Mouse (Mus musculus) forebrain, postnatal 0 days (tissue): ENCODE data around the gene Hoxb13. TPM values are rescaled to one million over a fixed set of nuclear protein-coding genes. Genes with fewer than 3 reads are reported as not detected.

Source experiments
- ATAC-seq: fragments of 200-750 bp; cut with Nextera tagmentation; 2 replicates; pipeline ENCODE4 v1.8.0; 2017; ENCODE audit warnings: mild to moderate bottlenecking, moderate library complexity
- DNase-seq: peaks from one replicate; pipeline ENCODE4 v3.0.0-alpha.2; 2015
- H3K27ac ChIP-seq: fragments of 300-500 bp; sonication (generic); 2 replicates; pipeline ENCODE4 v1.5.1; 2014; ENCODE audit warnings: low read depth, mild to moderate bottlenecking, antibody characterized with exemption, low read length, moderate library complexity, mixed read lengths
- H3K27me3 ChIP-seq: fragments of 300-500 bp; sonication (generic); 2 replicates; pipeline ENCODE4 v1.6.1; 2014; ENCODE audit warnings: mild to moderate bottlenecking, low read length, mixed read lengths; ENCODE audit not compliant: insufficient read depth
- H3K36me3 ChIP-seq: fragments of 300-500 bp; sonication (generic); 2 replicates; pipeline ENCODE4 v1.6.1; 2014; ENCODE audit warnings: mild to moderate bottlenecking, moderate library complexity; ENCODE audit not compliant: insufficient read depth
- H3K4me1 ChIP-seq: fragments of 300-500 bp; sonication (generic); 2 replicates; pipeline ENCODE4 v1.6.1; 2014; ENCODE audit warnings: antibody characterized with exemption; ENCODE audit not compliant: insufficient read depth
- H3K4me2 ChIP-seq: fragments of 300-500 bp; sonication (generic); 2 replicates; pipeline ENCODE4 v1.6.1; 2014; ENCODE audit warnings: low read depth, mild to moderate bottlenecking, moderate library complexity
- H3K4me3 ChIP-seq: fragments of 300-500 bp; sonication (generic); 2 replicates; pipeline ENCODE4 v1.5.1; 2014; ENCODE audit warnings: low read depth, low read length, mixed read lengths
- H3K9ac ChIP-seq: fragments of 300-500 bp; sonication (generic); 2 replicates; pipeline ENCODE4 v1.6.1; 2014; ENCODE audit warnings: mild to moderate bottlenecking
- H3K9me3 ChIP-seq: fragments of 300-500 bp; sonication (generic); 2 replicates; pipeline ENCODE4 v1.6.1; 2016; ENCODE audit warnings: low read length
- CTCF ChIP-seq: sonication (generic); IDR thresholded peaks from 2 replicates; pipeline ENCODE4 v1.5.1; 2016; ENCODE audit warnings: antibody characterized with exemption, control low read depth, low read depth
- WGBS: fragments of 180-500 bp; shearing (Covaris S2); extraction: QIAGEN DNeasy Blood & Tissue Kit; methylation state at CpG from one replicate; pipeline ENCODE4 v1.1.7; 2014; 5-methylcytosine and 5-hydroxymethylcytosine counted together
- polyA plus RNA-seq: library from polyadenylated mRNA; unstranded; fragments of >200 nt; fragmentation: Nextera tagmentation; extraction: Ambion mirVana; gene quantifications from 2 replicates; pipeline ENCODE4 v1.2.1, GENCODE M21; 2015
- total RNA-seq: library from RNA; depleted of rRNA; stranded (reverse); fragments of >200 nt; gene quantifications from 2 replicates; pipeline ENCODE4 v1.2.3, GENCODE M21; 2014

Gene Hoxb13
- total and polyA plus RNA-seq, 2 experiments from 2014 or later, result not detected

DNA sequence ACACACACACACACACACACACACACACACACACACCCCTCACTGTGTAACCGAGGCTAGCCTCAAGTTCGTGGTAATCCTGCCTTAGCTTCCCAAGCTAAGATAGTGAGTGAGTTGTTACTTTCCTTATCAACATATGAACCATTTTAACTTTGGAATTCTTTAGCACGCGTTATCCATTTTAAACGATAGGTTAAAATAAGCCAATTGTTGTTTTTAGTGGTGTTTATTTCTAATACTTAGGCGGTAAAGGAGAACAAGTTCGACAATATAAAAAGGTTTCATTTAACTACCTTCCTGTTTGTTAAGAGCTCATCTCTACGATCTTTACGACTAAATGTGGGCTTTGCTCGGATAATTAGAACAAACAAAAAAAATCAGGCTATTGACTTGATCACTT is 17.3 kb upstream of the Hoxb13 start:
- no peak for ATAC-seq
- H3K4me3 ChIP-seq, result no peak overlapping the region
- no peaks in the 10 kb centered on the region for H3K4me1 ChIP-seq
- no peak overlapping the region for H3K9ac ChIP-seq
- DNase-seq, result peak; percentile 29
- no peak overlapping the region for H3K4me2 ChIP-seq
- H3K27me3 ChIP-seq, result peaks cover 94% of the 10 kb centered on the region
- no peak for TF ChIP-seq CTCF
- no peaks in the 10 kb centered on the region for H3K9me3 ChIP-seq
- no peak overlapping the region for H3K27ac ChIP-seq
- H3K36me3 ChIP-seq, result no peaks in the 10 kb centered on the region
- WGBS, result 2% methylated on average over 10 of the region's 10 CpGs

DNA sequence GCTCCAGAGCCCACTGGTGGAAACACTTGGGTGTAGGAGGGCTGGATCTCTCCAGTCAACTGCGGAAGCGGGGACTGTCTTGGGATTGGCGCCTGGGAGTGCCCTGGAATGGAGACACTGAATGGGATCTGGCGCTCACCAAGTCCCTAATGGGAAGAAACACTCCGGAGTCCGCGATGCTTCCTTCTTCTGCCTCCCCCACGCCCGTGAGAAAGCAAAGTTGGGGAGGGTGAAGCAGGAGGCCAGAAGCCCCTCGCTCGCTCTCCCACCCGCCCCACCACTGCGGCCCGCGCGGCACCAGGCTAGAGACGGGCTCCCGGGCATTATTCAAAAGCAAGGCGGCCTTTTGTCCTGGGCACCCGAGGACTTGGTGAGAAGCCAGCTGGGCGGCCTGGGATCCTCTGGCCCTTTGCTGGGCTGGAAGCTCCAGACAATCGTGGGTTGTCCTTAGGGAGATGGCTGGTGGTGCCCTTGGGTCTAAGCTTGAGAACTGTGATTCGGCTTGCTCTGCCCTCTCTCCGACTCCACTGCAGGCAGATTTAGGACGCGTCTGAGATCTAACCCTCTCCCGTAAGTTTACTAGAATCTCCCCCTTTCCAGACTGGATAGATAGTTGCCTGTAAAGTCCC is 16.5 kb upstream of the Hoxb13 start:
- no peaks in the 10 kb centered on the region for H3K9me3 ChIP-seq
- no peak overlapping the region for H3K4me2 ChIP-seq
- H3K9ac ChIP-seq, result no peak overlapping the region
- peaks cover 94% of the 10 kb centered on the region for H3K27me3 ChIP-seq
- H3K4me1 ChIP-seq, result no peaks in the 10 kb centered on the region
- ATAC-seq (no peak), DNase-seq (no peak)
- no peak overlapping the region for H3K27ac ChIP-seq
- H3K36me3 ChIP-seq, result no peaks in the 10 kb centered on the region
- WGBS, result 2% methylated on average over 27 of the region's 27 CpGs
- TF ChIP-seq CTCF, result no peak
- H3K4me3 ChIP-seq, result no peak overlapping the region

DNA sequence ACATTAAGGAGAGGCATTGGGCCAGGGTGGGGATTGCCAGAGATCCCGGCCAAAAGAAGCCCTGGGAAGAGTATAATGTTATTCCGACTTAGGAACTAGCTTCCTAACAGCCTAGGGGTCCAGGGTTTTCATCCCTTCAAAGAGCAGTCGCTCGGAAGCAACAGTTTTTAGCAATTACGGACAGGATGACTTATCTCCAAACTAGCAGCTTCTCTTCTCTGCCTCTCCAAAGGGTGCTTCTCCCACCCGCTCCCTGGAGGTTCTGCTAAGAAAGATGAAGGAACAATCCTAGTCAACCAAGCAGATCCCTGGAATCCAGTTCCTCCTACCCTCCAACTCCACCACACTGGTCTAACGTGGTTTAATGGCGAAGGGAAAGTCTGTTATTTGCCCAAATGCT is 15.8 kb upstream of the Hoxb13 start:
- Histone ChIP-seq H3K4me1 (no peaks in the 10 kb centered on the region), H3K9me3 (no peaks in the 10 kb centered on the region), H3K27me3 (peaks cover 95% of the 10 kb centered on the region), H3K4me2 (no peak overlapping the region), H3K27ac (no peak overlapping the region), H3K9ac (no peak overlapping the region), H3K4me3 (no peak overlapping the region), H3K36me3 (no peaks in the 10 kb centered on the region)
- DNase-seq (no peak), ATAC-seq (no peak)
- 1% methylated on average over 8 of the region's 8 CpGs for WGBS
- TF ChIP-seq CTCF, result no peak

DNA sequence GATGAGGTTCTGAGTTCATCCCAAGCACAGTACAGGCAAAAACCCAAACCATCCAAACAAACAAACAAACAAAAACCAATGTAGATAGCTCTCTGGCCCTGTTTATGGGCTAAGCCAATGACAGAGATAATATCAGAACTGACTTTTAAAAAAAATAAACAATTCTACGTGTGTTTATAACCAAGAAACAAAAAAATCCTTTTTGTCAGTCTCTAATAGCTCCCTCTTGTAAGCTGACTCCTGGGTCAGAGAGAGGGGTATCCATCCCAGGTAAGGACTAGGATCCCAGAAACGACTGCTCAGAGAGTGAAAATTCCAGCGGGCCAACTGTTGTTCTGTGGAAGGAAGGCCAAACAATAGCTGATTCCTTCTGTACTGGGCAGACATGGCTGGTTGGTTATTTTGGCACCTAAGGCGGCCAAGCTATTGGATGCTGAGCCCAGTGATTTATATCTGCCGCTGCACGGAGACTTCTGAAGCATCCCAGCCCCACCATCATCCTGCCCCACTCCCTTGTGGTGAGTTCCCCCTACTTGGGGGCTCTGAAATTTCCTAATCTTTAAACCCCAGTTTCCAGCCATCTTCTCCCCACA is 15.1 kb upstream of the Hoxb13 start:
- H3K4me3 ChIP-seq, result no peak overlapping the region
- H3K27ac ChIP-seq, result no peak overlapping the region
- DNase-seq, result no peak
- no peak overlapping the region for H3K4me2 ChIP-seq
- TF ChIP-seq CTCF, result no peak
- ATAC-seq, result no peak
- no peaks in the 10 kb centered on the region for H3K4me1 ChIP-seq
- peaks cover 95% of the 10 kb centered on the region for H3K27me3 ChIP-seq
- no peaks in the 10 kb centered on the region for H3K36me3 ChIP-seq
- H3K9ac ChIP-seq, result no peak overlapping the region
- H3K9me3 ChIP-seq, result no peaks in the 10 kb centered on the region
- WGBS, result under 1% methylated on average over 6 of the region's 6 CpGs

DNA sequence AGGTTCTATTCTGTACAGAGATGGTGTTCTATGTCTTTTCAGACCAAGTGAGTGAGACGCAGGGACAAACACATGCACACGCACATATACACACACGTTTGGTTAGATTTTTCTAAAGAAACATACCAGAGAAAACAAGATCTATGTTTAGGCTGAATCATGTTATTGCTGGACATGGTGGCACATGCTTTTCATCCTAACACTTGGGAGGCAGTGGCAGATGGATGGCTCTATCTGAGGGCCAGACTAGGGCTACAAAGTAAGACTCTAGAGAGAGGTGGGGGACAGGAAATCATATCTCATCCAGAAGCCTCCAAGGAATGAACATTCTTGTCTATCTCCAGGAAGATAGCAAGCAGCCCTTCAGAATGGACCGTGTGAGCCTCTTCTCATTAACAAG is 13.1 kb upstream of the Hoxb13 start:
- DNase-seq (no peak), ATAC-seq (no peak)
- TF ChIP-seq CTCF, result no peak
- WGBS, result 24% methylated on average over 4 of the region's 4 CpGs
- Histone ChIP-seq H3K9me3 (no peaks in the 10 kb centered on the region), H3K36me3 (no peaks in the 10 kb centered on the region), H3K4me2 (no peak overlapping the region), H3K9ac (no peak overlapping the region), H3K4me3 (no peak overlapping the region), H3K27me3 (peaks cover 94% of the 10 kb centered on the region), H3K27ac (no peak overlapping the region), H3K4me1 (no peaks in the 10 kb centered on the region)

DNA sequence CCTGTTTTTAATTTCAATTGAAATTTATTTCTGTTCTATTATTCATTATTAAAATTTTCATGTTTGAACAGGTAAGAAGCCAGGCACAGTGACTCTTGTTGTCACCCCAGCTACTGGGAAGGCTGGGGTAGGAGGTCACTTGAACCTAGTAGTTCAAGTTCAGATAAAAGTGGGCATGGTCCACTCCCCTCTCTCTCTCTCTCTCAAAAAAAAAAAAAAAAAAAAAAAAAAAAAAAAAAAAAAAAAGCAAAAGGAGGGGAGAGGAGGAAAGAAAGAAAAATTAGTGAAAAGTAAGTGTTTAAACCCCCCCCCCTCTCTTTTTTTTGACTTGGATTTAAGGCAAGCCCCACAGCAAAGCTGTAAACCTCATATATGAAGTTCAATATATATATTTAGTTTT is 9.9 kb upstream of the Hoxb13 start:
- no peak overlapping the region for H3K9ac ChIP-seq
- H3K4me2 ChIP-seq, result no peak overlapping the region
- H3K27ac ChIP-seq, result no peak overlapping the region
- DNase-seq (no peak), ATAC-seq (no peak)
- H3K9me3 ChIP-seq, result no peaks in the 10 kb centered on the region
- H3K36me3 ChIP-seq, result no peaks in the 10 kb centered on the region
- H3K4me3 ChIP-seq, result no peak overlapping the region
- H3K27me3 ChIP-seq, result peaks cover 99% of the 10 kb centered on the region
- TF ChIP-seq CTCF, result no peak
- no peaks in the 10 kb centered on the region for H3K4me1 ChIP-seq

DNA sequence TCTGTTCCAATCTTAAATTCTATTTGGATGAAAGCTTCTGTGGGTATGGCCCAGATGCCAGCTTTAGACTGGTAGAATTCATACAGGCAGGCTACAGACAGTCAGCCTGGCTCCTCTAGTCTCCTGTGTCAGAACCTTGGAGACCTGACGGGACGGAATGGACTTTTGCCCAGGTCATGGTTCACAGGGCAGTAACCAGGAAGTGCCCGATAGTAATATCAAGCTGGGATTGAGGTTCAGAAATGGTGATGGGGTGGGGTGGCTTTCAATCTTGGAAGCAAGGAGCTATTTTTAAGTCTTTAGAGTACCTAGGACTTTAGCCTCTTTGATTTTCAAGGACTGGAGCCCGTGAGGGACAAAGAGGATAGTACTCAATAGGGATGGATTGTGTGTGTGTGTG is 6.8 kb upstream of the Hoxb13 start:
- no peaks in the 10 kb centered on the region for H3K4me1 ChIP-seq
- no peak overlapping the region for H3K9ac ChIP-seq
- no peak overlapping the region for H3K27ac ChIP-seq
- DNase-seq, result no peak
- H3K36me3 ChIP-seq, result no peaks in the 10 kb centered on the region
- no peak overlapping the region for H3K4me2 ChIP-seq
- WGBS, result 15% methylated on average over 4 of the region's 4 CpGs
- H3K4me3 ChIP-seq, result no peak overlapping the region
- TF ChIP-seq CTCF, result no peak
- H3K9me3 ChIP-seq, result no peaks in the 10 kb centered on the region
- H3K27me3 ChIP-seq, result peaks cover 99% of the 10 kb centered on the region
- ATAC-seq, result no peak
